ENCODE assay signal across 7 mouse cellular contexts in the genomic region with DNA sequence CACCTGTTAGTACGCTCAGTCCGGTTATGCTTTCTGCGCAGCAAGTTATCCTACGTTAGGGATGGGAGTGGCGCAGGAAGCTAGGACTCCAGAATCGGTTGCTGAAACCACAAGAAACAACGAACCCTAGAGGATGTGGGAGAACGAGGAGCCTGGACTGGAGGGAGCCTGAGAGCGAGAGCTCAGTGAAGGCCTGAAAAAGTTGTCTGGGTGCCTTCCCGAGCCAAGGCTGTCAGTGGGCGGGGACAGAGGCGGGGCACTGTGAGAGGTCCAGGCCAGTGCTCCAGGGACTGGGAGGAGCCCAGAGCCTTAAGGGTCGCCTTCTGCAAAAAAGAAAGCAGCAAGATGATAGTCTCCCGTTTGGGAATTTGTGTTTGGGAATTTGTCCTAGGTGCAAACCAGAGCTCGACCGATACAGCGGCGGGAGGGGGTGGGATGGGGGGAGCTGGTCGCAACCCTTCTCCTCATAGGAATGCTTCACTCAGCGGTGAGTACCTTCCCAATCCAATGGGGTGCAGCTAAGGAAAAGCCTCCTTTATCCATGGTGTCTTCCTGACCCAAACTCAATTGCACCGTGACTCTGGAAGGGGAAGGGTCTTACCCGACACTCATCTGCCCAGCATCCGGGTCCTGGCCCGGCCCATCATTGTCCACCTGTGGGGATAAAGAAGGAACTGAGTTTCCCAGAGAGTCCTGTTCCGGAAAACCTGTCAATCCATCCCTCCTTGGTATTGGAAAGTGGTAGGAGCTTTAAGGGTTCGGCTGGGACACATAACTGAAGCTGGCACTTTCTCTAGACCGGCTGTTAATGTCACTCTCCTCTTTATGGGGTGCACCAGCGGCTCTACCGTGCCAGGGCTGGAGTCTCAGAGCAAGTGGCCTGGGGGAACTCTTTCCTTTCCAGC.
DNase-seq lines count a peak whose midpoint lies in the region; ATAC-seq lines count a peak whose summit lies in the region.

No protein-coding gene starts in this region.

- 0 out of 2 replicates have a peak, but pooled peaks cover under 1% of the 10 kb centered on the region for H3K9me3 ChIP-seq in embryonic facial prominence, embryonic 12.5 days
- 0 out of 2 replicates have a peak, but pooled peaks cover 2% of the 10 kb centered on the region for H3K9me3 ChIP-seq in heart, embryonic 13.5 days
- 0 out of 2 replicates have a peak, but pooled peaks cover under 1% of the 10 kb centered on the region for H3K9me3 ChIP-seq in kidney, embryonic 15.5 days (replicated peaks)
- peaks cover under 1% of the 10 kb centered on the region; the same call in 1 of the 2 replicates for H3K9me3 ChIP-seq in stomach, embryonic 14.5 days (ENCODE audit: control insufficient read depth, low read depth, low read length)

- H3K4me2 ChIP-seq in embryonic facial prominence, embryonic 12.5 days (replicated peaks): peak overlapping the region; percentile 58
- H3K4me2 ChIP-seq in heart, embryonic 13.5 days: peak overlapping the region; percentile 69
- H3K4me2 ChIP-seq in kidney, embryonic 15.5 days: peak overlapping the region; percentile 77
- H3K4me2 ChIP-seq in stomach, embryonic 14.5 days (replicated peaks; ENCODE audit: low read depth, low read length): peak overlapping the region; percentile 49

- H3K36me3 ChIP-seq in embryonic facial prominence, embryonic 12.5 days: no peaks in the 10 kb centered on the region
- no peaks in the 10 kb centered on the region for H3K36me3 ChIP-seq in heart, embryonic 13.5 days
- H3K36me3 ChIP-seq in kidney, embryonic 15.5 days: no peaks in the 10 kb centered on the region
- H3K36me3 ChIP-seq in stomach, embryonic 14.5 days (ENCODE audit: control insufficient read depth, insufficient read depth, low read length): no peaks in the 10 kb centered on the region

- DNase-seq in adrenal gland, adult 8-10 months: peak; percentile 63
- DNase-seq in lung, postnatal 10 days: peak; percentile 74
- DNase-seq in T-cell, adult 2 months (ENCODE audit: low spot score): no peak

- no peak for ATAC-seq in embryonic facial prominence, embryonic 12.5 days (ENCODE audit: insufficient number of reproducible peaks, insufficient read depth, low FRiP score, low TSS enrichment)
- no peak for ATAC-seq in heart, embryonic 13.5 days (ENCODE audit: extremely low read depth, insufficient number of reproducible peaks, low FRiP score, low TSS enrichment)
- ATAC-seq in kidney, embryonic 15.5 days (replicated peaks; ENCODE audit: low FRiP score): peak; percentile 95
- ATAC-seq in stomach, embryonic 14.5 days (ENCODE audit: insufficient number of reproducible peaks, insufficient read depth, low FRiP score, low read depth): peak; percentile 84; the same call in 1 of the 2 replicates

- WGBS in embryonic facial prominence, embryonic 12.5 days: 3% methylated on average over 29 of the region's 29 CpGs
- 7% methylated on average over 29 of the region's 29 CpGs for WGBS in heart, embryonic 13.5 days
- WGBS in kidney, embryonic 15.5 days: 3% methylated on average over 29 of the region's 29 CpGs
- 5% methylated on average over 29 of the region's 29 CpGs for WGBS in stomach, embryonic 14.5 days

- peak overlapping the region; percentile 33 for H3K4me3 ChIP-seq in embryonic facial prominence, embryonic 12.5 days
- H3K4me3 ChIP-seq in heart, embryonic 13.5 days: peak overlapping the region; percentile 49
- H3K4me3 ChIP-seq in kidney, embryonic 15.5 days (replicated peaks): peak overlapping the region; percentile 45
- peak overlapping the region; percentile 31 for H3K4me3 ChIP-seq in stomach, embryonic 14.5 days (ENCODE audit: low read depth, low read length)

- H3K4me1 ChIP-seq in embryonic facial prominence, embryonic 12.5 days: peaks cover 5% of the 10 kb centered on the region; the same call in 1 of the 2 replicates
- H3K4me1 ChIP-seq in heart, embryonic 13.5 days: 0 out of 2 replicates have a peak, but pooled peaks cover 3% of the 10 kb centered on the region
- H3K4me1 ChIP-seq in kidney, embryonic 15.5 days: peaks cover 14% of the 10 kb centered on the region
- H3K4me1 ChIP-seq in stomach, embryonic 14.5 days (ENCODE audit: control insufficient read depth, insufficient read depth, low read length): no peaks in the 10 kb centered on the region

- H3K27ac ChIP-seq in embryonic facial prominence, embryonic 12.5 days: no peak overlapping the region
- H3K27ac ChIP-seq in heart, embryonic 13.5 days (replicated peaks): no peak overlapping the region
- no peak overlapping the region for H3K27ac ChIP-seq in kidney, embryonic 15.5 days
- H3K27ac ChIP-seq in stomach, embryonic 14.5 days (ENCODE audit: low read length): no peak overlapping the region

- 0 out of 2 replicates have a peak, but pooled peaks cover 3% of the 10 kb centered on the region for H3K27me3 ChIP-seq in embryonic facial prominence, embryonic 12.5 days
- peaks cover 13% of the 10 kb centered on the region; the same call in 1 of the 2 replicates for H3K27me3 ChIP-seq in heart, embryonic 13.5 days (replicated peaks)
- H3K27me3 ChIP-seq in kidney, embryonic 15.5 days: peaks cover 3% of the 10 kb centered on the region; the same call in 1 of the 2 replicates
- H3K27me3 ChIP-seq in stomach, embryonic 14.5 days (ENCODE audit: control insufficient read depth, insufficient read depth, low read length): no peaks in the 10 kb centered on the region

- H3K9ac ChIP-seq in embryonic facial prominence, embryonic 12.5 days: no peak overlapping the region
- H3K9ac ChIP-seq in heart, embryonic 13.5 days: peak overlapping the region; percentile 71
- 0 out of 2 replicates have a peak overlapping the region, but pooled peaks have one; percentile 23 for H3K9ac ChIP-seq in kidney, embryonic 15.5 days
- H3K9ac ChIP-seq in stomach, embryonic 14.5 days (replicated peaks; ENCODE audit: low read depth, low read length): no peak overlapping the region

Comparison
In these comparisons a context has a peak if more than half of its experiments do, and no peak if none do; other contexts are left out.
1. ATAC-seq: peak in kidney, embryonic 15.5 days (single experiment) and stomach, embryonic 14.5 days (single experiment); none in embryonic facial prominence, embryonic 12.5 days (single experiment) and heart, embryonic 13.5 days (single experiment).
2. H3K9ac ChIP-seq: peak in heart, embryonic 13.5 days (single experiment) and kidney, embryonic 15.5 days (single experiment); none in embryonic facial prominence, embryonic 12.5 days (single experiment) and stomach, embryonic 14.5 days (single experiment).
3. Peak in every context shown above with its lines, with median percentiles within 50 percentile points of each other: H3K4me2 ChIP-seq and H3K4me3 ChIP-seq.